Mouse (Mus musculus) cerebral cortex, adult 2 months (tissue): Measurements from ENCODE around the gene Olfr1164.

ENCODE experiments used
- whole genome bisulfite sequencing: fragments of 180-500 bp; shearing (Covaris S2); methylation state at CpG from one replicate; pipeline ENCODE4 v1.1.7; 2018; 5-methylcytosine and 5-hydroxymethylcytosine counted together

Olfr1164 gene

GRCm38 (mm10) chr2:88093866-88094265, at the start of gene Olfr1164:
Gene Olfr1164 (minus strand): TSS chr2:88093966.
- WGBS = 72% methylated on average over 4 of the region's 4 CpGs

DNA sequence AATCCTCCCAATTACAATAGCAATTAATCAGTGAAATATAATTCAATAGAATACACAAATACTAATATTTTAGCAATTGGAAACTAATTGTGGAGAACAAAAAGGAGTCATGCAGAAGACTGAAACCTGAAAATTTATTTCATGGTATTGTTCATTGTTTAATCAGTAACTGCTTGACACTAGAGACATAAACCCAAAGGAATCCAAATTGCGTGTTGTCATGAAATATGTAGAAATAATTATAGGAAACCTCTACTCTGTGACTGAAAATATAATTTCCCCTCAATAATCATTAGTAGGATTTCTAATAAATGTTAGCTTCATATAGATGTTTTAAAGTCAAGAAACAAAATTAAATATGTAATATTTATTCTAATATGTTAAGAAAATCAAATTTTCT, 34.4 kb upstream of the Olfr1164 start, which contains the start of gene Olfr1166:
Olfr1166 (minus strand) TSS at position 101 of the 400 bp plus-strand sequence.
- WGBS = 93% methylated on average over 1 of the region's 1 CpGs

DNA sequence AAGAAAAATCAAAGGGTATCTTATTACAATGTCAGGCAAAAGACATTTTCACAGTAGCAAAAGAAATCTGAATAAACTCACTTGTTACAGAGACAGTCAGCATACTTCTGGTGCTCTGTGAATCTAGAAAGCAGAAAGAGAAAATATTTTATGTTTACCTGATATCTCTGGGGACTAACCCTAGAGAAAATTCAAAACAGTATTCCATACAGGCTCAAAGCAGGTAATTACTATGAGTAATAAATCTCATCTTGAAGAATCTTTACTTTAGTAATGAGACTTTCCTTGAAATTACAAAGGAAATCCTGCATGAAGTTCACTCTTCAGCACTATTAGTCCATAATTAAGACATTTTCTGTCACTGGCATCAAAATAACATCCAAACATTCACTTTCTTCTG, 22.0 kb downstream of the Olfr1164 start, which contains the start of gene Olfr1163:
Olfr1163 (minus strand) TSS at position 101 of the 400 bp plus-strand sequence.

GRCm38 (mm10) chr2:88063587-88063986, 30.2 kb downstream of the Olfr1164 start:
- 83% methylated on average over 2 of the region's 2 CpGs for WGBS

- 89% methylated on average over 1 of the region's 1 CpGs for WGBS
Observed at GRCm38 (mm10) chr2:88051029-88051428, 42.7 kb downstream of the Olfr1164 start, which contains the start of gene Olfr1162. Gene Olfr1162 (minus strand): TSS chr2:88051129.
